Mouse (Mus musculus): Measurements from ENCODE around the gene Sppl2a. TPM values are rescaled to one million over a fixed set of nuclear protein-coding genes. Genes with fewer than 3 reads are reported as not detected.

The Sppl2a gene
- polyA plus RNA-seq, 1 experiment: 12.0 TPM

- TF ChIP-seq CTCF (IDR thresholded peaks at IDR 0.05; ENCODE audit: extremely low read depth, insufficient read length, insufficient replicate concordance, low read depth, low read length): no peak
- TF ChIP-seq POLR2A (IDR thresholded peaks at IDR 0.05; ENCODE audit: low read depth, low read length): no peak
- H3K36me3 ChIP-seq (ENCODE audit: control insufficient read depth, insufficient read depth, low read length): peaks cover 14% of the 10 kb centered on the region
- no peaks in the 10 kb centered on the region for H3K27me3 ChIP-seq (ENCODE audit: control insufficient read depth, insufficient read depth, low read length)
- H3K4me1 ChIP-seq (ENCODE audit: control insufficient read depth, insufficient read depth, insufficient read length, low read length): peaks cover 7% of the 10 kb centered on the region; the same call in 1 of the 2 replicates
- 41% methylated on average over 4 of the region's 4 CpGs for WGBS
- H3K4me3 ChIP-seq (ENCODE audit: low read depth, low read length): no peak overlapping the region
- H3K27ac ChIP-seq (ENCODE audit: insufficient read depth, low read depth, low read length): no peak overlapping the region
Measured at GRCm38 (mm10) chr2:126931784-126932183, 1.3 kb downstream of the Sppl2a start.

GRCm38 (mm10) chr2:126928681-126929080 is 4.4 kb downstream of the Sppl2a start:
- TF ChIP-seq POLR2A (IDR thresholded peaks at IDR 0.05; ENCODE audit: low read depth, low read length) (no peak), CTCF (IDR thresholded peaks at IDR 0.05; ENCODE audit: extremely low read depth, insufficient read length, insufficient replicate concordance, low read depth, low read length) (no peak)
- Histone ChIP-seq H3K4me3 (ENCODE audit: low read depth, low read length) (no peak overlapping the region), H3K27me3 (ENCODE audit: control insufficient read depth, insufficient read depth, low read length) (no peaks in the 10 kb centered on the region), H3K4me1 (ENCODE audit: control insufficient read depth, insufficient read depth, insufficient read length, low read length) (peaks cover 2% of the 10 kb centered on the region; the same call in 1 of the 2 replicates), H3K27ac (ENCODE audit: insufficient read depth, low read depth, low read length) (no peak overlapping the region), H3K36me3 (ENCODE audit: control insufficient read depth, insufficient read depth, low read length) (peaks cover 29% of the 10 kb centered on the region)
- 79% methylated on average over 6 of the region's 6 CpGs for WGBS

- peaks cover 57% of the 10 kb centered on the region for H3K36me3 ChIP-seq (ENCODE audit: control insufficient read depth, insufficient read depth, low read length)
- WGBS: 82% methylated on average over 12 of the region's 12 CpGs
- H3K27ac ChIP-seq (ENCODE audit: insufficient read depth, low read depth, low read length): no peak overlapping the region
Measured at GRCm38 (mm10) chr2:126920358-126921060, 12.5 kb downstream of the Sppl2a start.

DNA sequence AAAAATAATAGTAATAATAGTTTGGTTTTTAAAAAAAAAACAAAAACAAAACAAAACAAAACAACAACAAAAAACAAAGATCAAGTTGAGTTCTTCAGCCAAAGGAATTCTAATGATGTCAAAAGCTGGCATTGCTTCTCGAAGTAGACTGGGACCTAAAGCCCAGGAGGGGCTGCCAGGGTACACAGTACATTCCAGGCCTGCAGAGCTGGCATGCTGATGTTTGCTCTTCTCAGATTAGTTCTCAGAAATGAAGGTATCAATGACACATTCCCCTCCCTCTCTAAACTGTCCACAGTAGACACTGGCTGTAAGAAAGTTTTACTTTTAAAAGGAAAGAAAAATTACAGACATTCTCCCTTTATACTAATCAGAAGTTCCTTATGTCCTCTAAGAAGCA is 16.8 kb downstream of the Sppl2a start:
- 51% methylated on average over 1 of the region's 1 CpGs for WGBS
- H3K36me3 ChIP-seq (ENCODE audit: control insufficient read depth, insufficient read depth, low read length): peaks cover 46% of the 10 kb centered on the region
- no peak overlapping the region for H3K27ac ChIP-seq (ENCODE audit: insufficient read depth, low read depth, low read length)

More at GRCm38 (mm10) chr2:126920358-126921060, 12.5 kb downstream of the Sppl2a start:
- Histone ChIP-seq H3K4me3 (ENCODE audit: low read depth, low read length) (no peak overlapping the region), H3K4me1 (ENCODE audit: control insufficient read depth, insufficient read depth, insufficient read length, low read length) (no peaks in the 10 kb centered on the region), H3K27me3 (ENCODE audit: control insufficient read depth, insufficient read depth, low read length) (no peaks in the 10 kb centered on the region)
- TF ChIP-seq POLR2A (IDR thresholded peaks at IDR 0.05; ENCODE audit: low read depth, low read length) (no peak), CTCF (IDR thresholded peaks at IDR 0.05; ENCODE audit: extremely low read depth, insufficient read length, insufficient replicate concordance, low read depth, low read length) (no peak)

GRCm38 (mm10) chr2:126914096-126914495 is 18.9 kb downstream of the Sppl2a start:
- Histone ChIP-seq H3K27ac (ENCODE audit: insufficient read depth, low read depth, low read length) (no peak overlapping the region), H3K36me3 (ENCODE audit: control insufficient read depth, insufficient read depth, low read length) (peaks cover 39% of the 10 kb centered on the region), H3K4me1 (ENCODE audit: control insufficient read depth, insufficient read depth, insufficient read length, low read length) (no peaks in the 10 kb centered on the region), H3K27me3 (ENCODE audit: control insufficient read depth, insufficient read depth, low read length) (no peaks in the 10 kb centered on the region), H3K4me3 (ENCODE audit: low read depth, low read length) (no peak overlapping the region)
- WGBS: 79% methylated on average over 4 of the region's 4 CpGs
- TF ChIP-seq CTCF (IDR thresholded peaks at IDR 0.05; ENCODE audit: extremely low read depth, insufficient read length, insufficient replicate concordance, low read depth, low read length) (no peak), POLR2A (IDR thresholded peaks at IDR 0.05; ENCODE audit: low read depth, low read length) (no peak)

More for the DNA sequence above, 16.8 kb downstream of the Sppl2a start:
- TF ChIP-seq CTCF (IDR thresholded peaks at IDR 0.05; ENCODE audit: extremely low read depth, insufficient read length, insufficient replicate concordance, low read depth, low read length) (no peak), POLR2A (IDR thresholded peaks at IDR 0.05; ENCODE audit: low read depth, low read length) (no peak)
- Histone ChIP-seq H3K27me3 (ENCODE audit: control insufficient read depth, insufficient read depth, low read length) (no peaks in the 10 kb centered on the region), H3K4me1 (ENCODE audit: control insufficient read depth, insufficient read depth, insufficient read length, low read length) (no peaks in the 10 kb centered on the region), H3K4me3 (ENCODE audit: low read depth, low read length) (no peak overlapping the region)

- Histone ChIP-seq H3K4me3 (ENCODE audit: low read depth, low read length) (no peak overlapping the region), H3K4me1 (ENCODE audit: control insufficient read depth, insufficient read depth, insufficient read length, low read length) (no peaks in the 10 kb centered on the region), H3K27me3 (ENCODE audit: control insufficient read depth, insufficient read depth, low read length) (no peaks in the 10 kb centered on the region), H3K36me3 (ENCODE audit: control insufficient read depth, insufficient read depth, low read length) (peaks cover 41% of the 10 kb centered on the region), H3K27ac (ENCODE audit: insufficient read depth, low read depth, low read length) (no peak overlapping the region)
- no peak for TF ChIP-seq POLR2A (IDR thresholded peaks at IDR 0.05; ENCODE audit: low read depth, low read length)
- no peak for TF ChIP-seq CTCF (IDR thresholded peaks at IDR 0.05; ENCODE audit: extremely low read depth, insufficient read length, insufficient replicate concordance, low read depth, low read length)
- 72% methylated on average over 3 of the region's 3 CpGs for WGBS
Measured at GRCm38 (mm10) chr2:126904162-126904561, 28.9 kb downstream of the Sppl2a start.

- Histone ChIP-seq H3K36me3 (ENCODE audit: control insufficient read depth, insufficient read depth, low read length) (peaks cover 27% of the 10 kb centered on the region), H3K27ac (ENCODE audit: insufficient read depth, low read depth, low read length) (no peak overlapping the region), H3K4me3 (ENCODE audit: low read depth, low read length) (no peak overlapping the region), H3K4me1 (ENCODE audit: control insufficient read depth, insufficient read depth, insufficient read length, low read length) (no peaks in the 10 kb centered on the region), H3K27me3 (ENCODE audit: control insufficient read depth, insufficient read depth, low read length) (no peaks in the 10 kb centered on the region)
- WGBS: 86% methylated on average over 9 of the region's 9 CpGs
- TF ChIP-seq CTCF (IDR thresholded peaks at IDR 0.05; ENCODE audit: extremely low read depth, insufficient read length, insufficient replicate concordance, low read depth, low read length) (no peak), POLR2A (IDR thresholded peaks at IDR 0.05; ENCODE audit: low read depth, low read length) (no peak)
Measured at GRCm38 (mm10) chr2:126897511-126897910, 35.5 kb downstream of the Sppl2a start.

All from small intestine, adult 2 months (tissue).